Mouse (Mus musculus): ENCODE results near the gene Pbrm1.
A peak's percentile ranks its signal among the peaks of the same experiment; 100 is the strongest.

The Pbrm1 gene

GRCm38 (mm10) chr14:31018860-31019291 is at the start of gene Pbrm1, which contains the start of gene Gnl3:
TSS of gene Pbrm1 (plus strand) at chr14:31019138.
TSS of gene Gnl3 (minus strand) at chr14:31019152.
- peak; percentile 98 for DNase-seq

GRCm38 (mm10) chr14:30974204-30974603 is 44.7 kb upstream of the Pbrm1 start:
- peak; percentile 61 for DNase-seq

GRCm38 (mm10) chr14:30976222-30976621 is 42.7 kb upstream of the Pbrm1 start:
- no peak for DNase-seq

GRCm38 (mm10) chr14:30996417-30996816 is 22.5 kb upstream of the Pbrm1 start:
- DNase-seq: no peak

- no peak for DNase-seq
Observed at GRCm38 (mm10) chr14:31000356-31000755, 18.6 kb upstream of the Pbrm1 start.

- DNase-seq: no peak
Observed at GRCm38 (mm10) chr14:31000816-31001306, 18.1 kb upstream of the Pbrm1 start.

GRCm38 (mm10) chr14:31001307-31002205 is 17.4 kb upstream of the Pbrm1 start, which contains the start of the genes Glt8d1 and Spcs1:
TSS of gene Glt8d1 (plus strand) at chr14:31001400.
TSS of gene Spcs1 (minus strand) at chr14:31001672.
- DNase-seq: peak; percentile 91

GRCm38 (mm10) chr14:31004527-31004926 is 14.4 kb upstream of the Pbrm1 start:
- DNase-seq: no peak

GRCm38 (mm10) chr14:31006779-31007178 is 12.2 kb upstream of the Pbrm1 start:
- DNase-seq: no peak

- DNase-seq: no peak
Observed at GRCm38 (mm10) chr14:31011588-31011987, 7.3 kb upstream of the Pbrm1 start.

- DNase-seq: no peak
Observed at GRCm38 (mm10) chr14:31013928-31014327, 5.0 kb upstream of the Pbrm1 start.

GRCm38 (mm10) chr14:31016063-31016462 is 2.9 kb upstream of the Pbrm1 start:
- DNase-seq: no peak

GRCm38 (mm10) chr14:31017854-31018253 is 1.1 kb upstream of the Pbrm1 start:
- DNase-seq: no peak

GRCm38 (mm10) chr14:31019331-31020205 is 630 bp downstream of the Pbrm1 start:
- no peak for DNase-seq

GRCm38 (mm10) chr14:31022579-31022978 is 3.6 kb downstream of the Pbrm1 start:
- DNase-seq: no peak

GRCm38 (mm10) chr14:31025785-31026184 is 6.8 kb downstream of the Pbrm1 start:
- DNase-seq: no peak

- DNase-seq: no peak
Observed at GRCm38 (mm10) chr14:31045296-31045695, 26.4 kb downstream of the Pbrm1 start.

GRCm38 (mm10) chr14:31045817-31046216 is 26.9 kb downstream of the Pbrm1 start:
- no peak for DNase-seq

- no peak for DNase-seq
Observed at GRCm38 (mm10) chr14:31062277-31062676, 43.3 kb downstream of the Pbrm1 start.

- no peak for DNase-seq
Observed at GRCm38 (mm10) chr14:31069086-31069733, 50.3 kb downstream of the Pbrm1 start.

- DNase-seq: no peak
Observed at GRCm38 (mm10) chr14:31078597-31079208, 59.8 kb downstream of the Pbrm1 start.
